Mouse (Mus musculus) kidney, adult 8-10 months (tissue): ENCODE results near the gene Fer.

Source experiments
- DNase-seq, 2 experiments: peaks; one replicate each; pipeline ENCODE4 v3.0.0; 2022

The Fer gene

DNA sequence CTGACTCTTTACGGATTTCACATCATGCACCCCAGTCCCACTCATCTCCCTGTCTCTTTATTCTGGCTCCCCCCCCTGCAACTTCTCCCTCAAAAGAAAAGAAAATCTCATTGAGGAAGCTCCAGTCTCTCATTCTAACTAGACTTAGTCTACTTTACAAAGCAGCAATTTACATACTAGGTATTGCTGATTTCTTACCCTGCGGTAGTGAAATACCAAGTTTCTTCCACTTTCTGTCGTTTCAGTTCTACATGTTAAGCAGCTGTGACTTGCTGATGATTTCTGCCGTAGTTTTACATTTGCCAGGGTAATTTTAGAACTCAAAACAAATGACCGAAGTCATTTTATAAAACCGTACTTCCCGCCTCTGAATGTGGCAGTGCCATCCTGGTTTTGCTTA lies 8.9 kb downstream of the Fer start:
- no peak for DNase-seq

DNA sequence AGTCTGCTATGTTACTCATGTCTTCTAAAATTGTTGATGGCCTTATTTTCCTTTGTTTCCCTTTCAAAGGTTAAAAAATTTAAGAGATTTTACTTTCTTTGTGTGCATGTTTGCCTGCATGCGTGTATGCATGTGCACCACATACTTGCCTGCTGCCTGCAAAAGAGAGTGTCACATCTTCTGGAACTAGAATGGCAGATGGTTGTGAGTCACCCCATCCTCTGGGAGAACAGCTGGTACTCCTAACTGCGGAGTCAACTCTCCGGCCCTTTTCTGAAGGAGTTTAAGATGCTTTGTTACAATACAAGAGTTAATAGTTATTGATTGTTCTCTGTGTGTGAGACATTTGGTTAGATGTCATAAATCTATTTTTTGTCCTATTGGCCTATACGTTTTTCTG lies 16.0 kb downstream of the Fer start:
- DNase-seq, result no peak

DNA sequence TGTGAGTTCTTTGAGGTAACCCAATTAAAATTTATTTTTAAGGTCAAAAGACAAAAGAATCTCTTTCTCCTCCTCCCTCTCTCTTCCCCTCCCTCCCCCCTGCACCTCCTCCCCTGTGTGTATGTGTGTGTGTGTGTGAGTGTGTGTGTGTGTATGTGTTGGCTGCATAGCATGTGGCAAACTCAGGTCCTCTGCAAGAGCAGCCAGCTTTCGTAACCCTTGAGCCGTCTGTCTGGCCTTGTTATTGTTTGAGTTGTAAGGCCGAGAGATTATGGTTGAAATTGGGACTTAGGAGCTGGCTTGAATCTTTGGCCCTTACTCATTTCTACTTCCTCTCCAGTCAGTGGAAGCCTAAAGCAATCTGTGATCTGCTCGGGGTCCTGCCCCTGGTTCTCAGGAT lies 17.1 kb downstream of the Fer start:
- DNase-seq, result no peak

DNA sequence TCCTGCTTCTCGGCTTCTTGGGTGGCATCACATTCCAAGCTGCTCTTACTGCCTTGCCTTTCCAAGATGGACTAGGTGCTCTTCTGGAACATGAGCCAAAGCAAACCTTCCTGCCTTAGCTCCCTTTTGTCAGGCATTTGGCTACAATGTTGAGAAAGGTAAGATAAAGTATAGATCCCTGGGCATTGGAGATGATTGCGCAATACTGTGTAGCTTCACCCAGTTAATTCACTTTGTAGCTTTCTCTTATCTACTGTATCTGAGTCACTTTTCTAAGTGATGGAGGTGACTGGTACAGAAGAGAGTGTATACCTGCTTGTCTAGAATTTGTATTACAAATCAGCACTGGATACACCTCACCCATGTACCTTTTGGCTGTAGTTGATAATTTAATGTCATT lies 24.1 kb downstream of the Fer start:
- no peak for DNase-seq

DNA sequence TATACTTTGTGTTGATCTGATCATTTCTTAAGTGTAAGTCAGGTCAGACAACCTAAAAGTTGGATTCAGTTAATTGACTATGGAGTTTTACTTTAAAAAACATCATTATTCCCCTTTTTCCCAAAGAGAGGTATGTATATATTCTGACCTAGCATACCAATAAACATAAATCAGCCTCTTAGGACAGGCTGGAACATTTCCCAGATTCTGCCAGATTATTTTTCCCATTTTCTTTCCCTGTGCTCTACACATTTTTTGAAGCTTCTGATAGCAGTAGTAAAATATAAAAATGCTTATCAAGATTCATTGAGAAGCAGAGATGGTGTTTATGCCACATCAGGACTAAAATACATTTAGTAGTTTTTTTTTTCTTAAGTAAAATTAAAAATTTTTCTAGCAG lies 27.7 kb downstream of the Fer start:
- no peak for DNase-seq

DNA sequence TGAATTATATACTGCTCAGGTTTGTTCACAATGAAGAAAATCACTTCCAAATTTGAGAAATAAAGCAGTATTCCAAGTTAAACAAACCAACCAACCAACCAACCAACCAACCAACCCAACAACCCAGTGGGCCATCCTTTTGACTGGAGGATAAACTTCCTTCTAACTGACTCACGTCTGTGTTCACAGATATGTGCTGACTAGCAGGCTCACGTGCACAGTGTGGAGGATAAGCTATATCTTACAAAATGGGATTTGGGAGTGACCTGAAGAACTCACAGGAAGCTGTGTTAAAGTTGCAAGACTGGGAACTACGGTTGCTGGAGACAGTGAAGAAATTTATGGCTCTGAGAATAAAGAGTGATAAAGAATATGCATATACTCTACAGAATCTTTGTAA lies 33.0 kb downstream of the Fer start:
- no peak for DNase-seq

DNA sequence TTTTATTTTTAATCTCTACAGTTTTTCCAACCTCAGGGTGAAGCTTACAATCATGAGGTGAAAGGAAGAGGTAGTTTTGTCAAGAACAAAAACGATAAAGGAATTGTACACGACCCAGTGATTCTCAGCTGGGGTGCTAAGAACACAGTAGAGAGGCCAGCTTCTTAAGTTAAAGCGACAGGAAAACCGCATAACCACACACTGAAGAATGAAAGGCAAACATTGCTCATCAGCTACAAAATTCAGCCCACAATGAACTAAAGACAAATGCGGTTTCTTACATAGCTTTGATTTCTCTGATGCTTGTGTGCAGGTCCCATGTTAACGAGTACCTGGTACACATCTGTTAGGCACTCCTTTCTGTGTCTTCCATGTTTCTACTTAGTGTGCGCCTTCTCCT lies 34.2 kb downstream of the Fer start:
- no peak for DNase-seq

DNA sequence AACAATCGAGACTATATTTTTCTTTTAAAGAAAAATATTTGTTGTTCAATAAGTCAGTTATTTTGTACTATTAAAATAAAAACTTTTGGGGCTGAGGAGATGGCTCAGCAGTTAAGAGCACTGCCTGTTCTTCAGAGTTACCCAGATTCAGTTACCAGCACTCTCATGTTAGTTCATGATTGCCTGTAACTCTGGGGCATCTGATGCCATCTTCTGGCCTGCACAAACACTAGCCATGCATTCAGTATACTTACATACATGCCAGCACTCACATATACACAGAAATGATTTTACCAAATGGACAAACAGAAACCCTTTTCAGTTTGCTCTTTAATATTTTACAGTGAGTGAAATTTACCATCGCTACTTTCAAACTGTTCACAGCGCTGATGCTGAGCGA lies 46.4 kb downstream of the Fer start:
- no peak for DNase-seq

DNA sequence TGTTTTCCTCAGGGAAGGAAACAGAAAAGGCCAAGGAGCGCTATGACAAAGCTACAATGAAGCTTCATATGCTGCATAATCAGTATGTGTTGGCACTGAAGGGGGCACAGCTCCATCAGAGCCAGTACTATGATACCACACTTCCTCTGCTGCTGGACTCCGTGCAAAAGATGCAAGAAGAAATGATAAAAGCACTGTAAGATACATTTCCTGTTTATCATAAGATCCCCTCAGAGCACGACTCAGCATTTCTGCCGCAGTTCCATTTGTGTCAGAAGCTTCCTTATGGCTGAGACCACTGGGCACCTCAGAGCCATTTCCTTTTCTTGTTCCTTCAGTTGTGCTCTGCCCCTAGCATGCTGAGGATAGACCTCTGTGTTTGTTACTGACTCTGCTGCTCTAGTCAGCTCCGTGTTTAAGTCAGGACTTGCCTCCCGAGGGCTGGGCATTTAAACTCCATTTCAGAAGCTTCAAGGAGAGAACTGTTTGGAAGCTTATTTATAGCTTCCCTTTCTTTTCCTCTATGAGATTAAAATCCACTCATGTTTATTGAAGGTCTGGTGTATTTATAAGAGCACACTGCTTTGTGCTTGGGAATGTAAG lies 58.8 kb downstream of the Fer start:
- DNase-seq, result no peak

DNA sequence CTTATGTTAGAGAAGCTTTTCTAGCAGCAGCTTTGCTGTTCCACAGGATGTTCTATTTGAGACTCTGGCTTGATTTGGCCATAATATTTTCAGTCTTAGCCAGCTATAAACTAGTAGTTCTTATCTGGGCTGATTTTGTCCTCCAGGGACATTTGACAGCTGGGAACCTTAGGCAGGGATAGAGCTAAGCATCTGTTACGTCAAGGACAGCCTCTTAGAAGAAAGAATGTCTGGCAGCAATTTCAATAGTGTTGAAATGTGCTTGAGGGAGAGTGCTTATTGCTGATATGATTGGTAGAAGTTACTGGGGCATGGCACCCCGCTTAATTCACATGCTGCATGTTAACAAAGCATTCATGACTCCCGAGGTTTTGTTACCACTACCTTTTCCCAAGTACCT lies 62.7 kb downstream of the Fer start:
- no peak for DNase-seq

DNA sequence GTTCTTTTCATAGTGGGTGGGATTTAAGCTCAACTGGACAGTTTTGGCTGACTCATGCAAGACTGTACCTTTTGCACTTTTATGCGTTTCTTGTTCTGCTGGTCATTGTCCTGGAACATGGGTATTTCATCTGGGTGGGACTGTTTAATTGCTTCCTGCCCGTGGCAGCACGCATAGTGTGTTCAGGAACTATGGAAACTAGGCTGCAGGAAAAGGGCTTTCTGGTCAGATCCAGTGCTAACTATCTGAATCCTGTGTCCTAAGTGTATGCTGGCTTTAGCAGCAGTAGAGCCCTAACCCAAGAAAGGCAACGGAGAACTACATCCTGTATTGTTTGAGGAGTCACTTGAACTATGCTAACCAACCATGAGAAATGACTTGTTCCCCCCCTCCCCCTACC lies 67.8 kb downstream of the Fer start:
- DNase-seq, result no peak

DNA sequence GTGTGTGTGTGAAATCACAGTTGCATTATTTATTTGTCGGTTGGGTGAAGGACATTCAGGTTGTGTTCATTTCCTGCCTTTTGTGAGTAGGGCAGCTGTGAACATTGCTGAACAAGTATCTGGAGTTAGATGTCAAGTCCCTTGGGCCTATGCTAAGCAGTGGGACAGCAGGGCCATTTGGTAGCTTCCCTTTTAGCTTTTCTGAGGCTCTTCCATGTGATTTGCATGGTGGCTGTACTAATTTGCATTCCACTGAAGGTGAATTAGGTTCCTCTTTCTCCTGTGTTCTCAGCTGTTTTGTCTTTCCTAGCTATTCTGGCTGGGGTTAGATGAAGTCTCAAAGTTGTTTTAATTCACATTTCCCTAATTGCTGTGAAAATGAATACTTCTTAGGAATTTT lies 68.7 kb downstream of the Fer start:
- no peak for DNase-seq

DNA sequence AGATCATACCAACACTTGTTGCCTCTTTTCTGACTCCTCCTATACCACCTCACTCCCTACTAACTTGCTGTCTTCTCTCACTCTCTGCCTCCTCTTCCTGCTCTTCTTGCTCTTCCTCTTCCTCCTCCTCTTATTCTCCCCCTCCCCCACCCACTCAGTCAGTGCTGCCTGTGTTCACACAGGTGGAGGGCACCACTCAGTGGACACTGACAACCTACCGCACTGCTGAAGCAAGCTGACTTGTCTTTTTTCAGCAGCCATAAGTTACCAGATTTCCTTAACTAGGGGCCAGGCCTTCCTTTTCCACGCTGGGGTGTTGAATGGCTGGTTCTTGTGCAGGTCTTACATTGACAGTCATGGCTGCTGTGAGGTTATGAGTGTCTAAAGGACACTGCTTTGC lies 72.5 kb downstream of the Fer start:
- DNase-seq, result no peak

DNA sequence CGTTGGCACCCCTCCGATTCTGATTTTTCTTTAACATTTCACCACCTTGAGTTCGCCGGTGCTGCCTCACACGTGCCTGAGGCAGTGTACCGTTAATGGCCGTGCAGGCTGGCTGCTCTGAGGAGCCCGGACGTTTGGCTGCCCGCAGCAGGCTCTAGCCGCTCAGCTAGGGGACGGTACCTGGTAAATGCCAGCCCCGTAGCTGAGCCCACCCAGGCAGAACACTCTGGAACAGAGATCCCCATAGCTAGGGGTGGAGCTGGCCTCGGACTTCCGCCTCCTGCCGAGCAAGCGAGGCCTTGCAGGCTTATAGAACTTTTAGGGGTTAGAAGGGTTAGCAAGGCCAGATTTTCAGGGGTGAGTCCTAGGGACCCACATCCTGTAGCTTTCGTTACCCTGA lies 75.0 kb downstream of the Fer start:
- DNase-seq, result peak; percentile 22 to 28

DNA sequence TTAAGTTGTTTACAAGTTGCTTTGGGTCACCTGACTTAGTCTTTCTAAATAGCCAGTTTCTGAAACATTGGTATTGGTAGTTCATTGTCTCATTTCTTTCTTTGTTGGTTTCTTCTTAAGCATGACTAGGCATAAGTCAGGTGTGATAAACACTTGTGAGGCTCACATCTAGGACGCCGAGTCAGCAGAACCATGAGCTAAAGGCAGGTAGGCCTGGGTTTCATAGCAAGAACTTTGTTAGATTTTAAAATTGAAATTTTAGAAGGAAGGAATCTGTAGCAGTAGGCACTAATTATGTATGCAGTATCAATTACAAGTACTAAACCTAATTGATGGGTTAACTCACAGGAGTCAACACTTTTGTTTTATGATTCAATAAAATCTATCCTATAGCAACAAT lies 83.9 kb downstream of the Fer start:
- DNase-seq, result no peak

DNA sequence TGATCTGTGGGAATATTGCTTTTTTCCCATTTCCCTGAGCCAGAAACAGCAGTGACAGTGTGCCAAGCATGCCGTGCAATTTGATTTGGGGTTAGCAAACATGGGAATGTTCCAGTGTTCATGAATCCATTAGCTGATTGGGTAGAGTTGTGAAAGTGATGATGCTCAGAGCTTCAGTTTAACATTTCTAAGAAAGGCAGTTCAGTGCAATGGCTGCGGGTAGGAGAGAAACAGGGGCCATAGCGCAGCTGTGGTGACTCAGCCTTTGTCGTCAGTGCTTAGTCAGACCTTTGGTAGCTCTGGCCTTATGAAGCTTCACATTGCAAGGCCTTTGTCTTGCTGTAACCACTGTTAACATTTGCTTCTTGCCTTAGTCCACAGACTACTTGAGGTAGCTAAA lies 85.9 kb downstream of the Fer start:
- no peak for DNase-seq

DNA sequence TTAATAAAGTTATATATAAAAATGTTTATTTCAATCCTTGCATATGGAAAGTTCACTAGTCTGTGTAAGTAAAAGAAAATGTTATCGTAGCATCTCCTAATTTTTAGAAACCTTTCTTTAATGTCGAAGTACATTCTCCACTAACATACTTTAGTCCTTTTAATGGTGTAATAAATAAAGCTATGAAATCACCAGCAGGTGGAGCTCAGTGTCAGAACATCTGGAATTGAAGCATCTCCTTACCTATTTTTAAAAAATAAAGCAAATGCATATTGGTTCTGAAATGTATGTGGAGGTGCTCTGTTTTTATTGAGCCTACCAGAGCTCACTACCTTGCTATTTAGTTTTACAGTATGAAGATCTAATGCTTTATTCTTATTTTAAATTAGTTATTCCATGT lies 88.6 kb downstream of the Fer start:
- no peak for DNase-seq

DNA sequence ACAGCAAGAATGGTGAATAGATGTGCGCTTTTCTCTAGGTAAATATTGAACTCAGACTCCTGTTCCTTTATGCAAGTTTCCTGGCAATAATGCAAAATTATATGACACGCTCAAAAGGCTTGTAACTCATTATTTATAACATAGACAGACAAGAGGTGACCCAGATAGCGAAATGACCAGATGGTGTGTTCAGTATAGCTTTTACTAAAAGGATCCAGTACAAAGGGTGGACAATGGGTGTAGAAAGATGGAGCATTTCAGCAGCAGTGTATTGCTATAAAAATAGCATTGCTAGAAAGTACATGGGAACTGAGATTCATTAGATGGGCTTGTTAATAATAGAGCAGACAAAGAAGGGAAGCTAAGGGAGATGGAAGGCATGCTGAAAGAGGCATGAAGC lies 104.2 kb downstream of the Fer start:
- no peak for DNase-seq

DNA sequence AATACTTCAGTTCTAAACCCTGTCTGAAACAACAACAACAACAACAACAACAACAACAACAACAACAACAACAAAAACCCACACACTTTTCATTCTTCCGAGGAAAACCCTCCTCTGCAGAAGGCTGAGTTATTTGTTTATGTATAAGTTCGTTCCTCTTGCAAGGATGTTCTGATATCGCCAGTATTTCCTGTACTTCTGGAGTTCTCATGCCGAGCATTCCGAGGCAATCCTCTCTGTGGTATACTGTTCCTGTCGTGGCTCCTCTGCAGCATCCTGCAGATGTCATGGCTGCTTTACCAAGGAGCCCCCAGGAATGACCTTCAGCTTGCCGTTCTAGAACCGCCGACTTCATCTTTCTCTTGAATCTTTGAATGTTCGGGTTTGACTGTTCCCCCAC lies 106.6 kb downstream of the Fer start:
- DNase-seq, result no peak

DNA sequence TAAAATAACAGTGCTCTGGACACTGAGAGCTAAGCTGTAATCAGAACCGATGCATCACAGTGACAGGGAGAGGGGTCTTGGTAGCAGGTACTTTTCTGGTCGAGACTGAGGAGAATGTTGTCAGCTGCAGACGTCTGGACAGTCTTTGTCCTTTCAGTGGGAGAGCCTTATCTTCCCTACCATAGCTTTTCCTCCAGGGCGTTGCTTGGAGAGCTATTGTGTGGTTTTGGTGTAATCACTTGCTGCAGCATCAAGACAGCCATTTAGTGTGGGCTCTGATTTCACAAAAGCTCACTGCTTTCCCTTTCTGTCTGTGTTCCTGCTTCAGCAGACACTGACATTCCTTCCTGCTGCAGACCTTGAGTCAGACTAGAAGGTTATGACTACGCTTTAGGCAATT lies 107.4 kb downstream of the Fer start:
- DNase-seq, result no peak

DNA sequence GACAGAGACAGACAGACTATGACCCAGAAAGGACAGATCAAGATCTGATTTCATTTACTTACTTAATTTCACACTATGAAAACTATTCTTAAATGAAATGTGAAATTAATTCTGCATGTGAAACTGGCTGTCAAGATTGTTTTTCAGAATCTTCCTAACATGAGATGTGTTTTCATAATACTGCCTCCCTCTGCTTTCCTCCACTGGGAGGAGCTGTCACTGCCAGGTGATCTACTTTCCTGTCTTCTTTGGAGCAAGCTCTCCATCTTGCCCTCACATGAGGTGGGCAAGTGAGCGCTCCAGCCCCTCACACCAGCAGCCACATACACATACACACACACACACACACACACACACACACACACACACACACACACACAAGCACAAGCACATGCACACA lies 108.1 kb downstream of the Fer start:
- no peak for DNase-seq

DNA sequence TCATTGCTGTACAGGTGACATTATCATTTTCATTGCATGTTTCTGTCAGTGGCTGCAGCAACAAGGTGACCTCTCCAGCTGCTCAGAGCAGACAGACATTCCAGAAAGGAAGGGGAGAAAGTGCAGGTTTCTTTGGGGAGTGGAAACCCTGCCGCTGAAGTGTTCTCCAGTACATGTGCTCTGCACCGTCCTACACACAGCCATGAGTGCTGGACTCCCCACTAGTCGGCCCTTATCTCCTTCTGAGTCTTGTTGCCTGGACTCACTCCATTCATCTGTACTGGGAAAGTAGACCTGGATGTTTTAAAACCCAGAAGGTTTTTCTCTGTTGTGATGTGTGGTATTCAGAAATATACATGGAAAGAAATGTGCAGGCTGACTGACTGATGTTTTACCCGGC lies 109.3 kb downstream of the Fer start:
- no peak for DNase-seq

DNA sequence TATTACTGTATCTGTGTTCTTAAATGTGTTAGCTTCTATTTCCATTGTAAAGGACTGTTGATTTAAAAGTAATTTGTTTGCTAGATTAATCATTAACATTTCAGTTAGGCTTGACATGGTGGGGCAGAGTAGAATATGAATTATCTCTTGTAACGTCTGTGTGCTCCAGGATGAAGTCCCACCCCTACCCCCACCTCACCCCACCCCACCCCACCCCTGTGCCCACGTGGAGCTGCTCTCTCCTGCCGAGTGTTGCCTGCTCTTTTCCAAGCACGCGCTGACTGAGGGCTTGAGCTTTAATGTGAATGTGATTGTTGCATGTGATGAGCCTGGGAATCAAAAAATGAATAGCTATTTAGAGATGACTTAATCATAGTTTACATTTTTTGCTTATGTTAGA lies 110.9 kb downstream of the Fer start:
- DNase-seq, result no peak

DNA sequence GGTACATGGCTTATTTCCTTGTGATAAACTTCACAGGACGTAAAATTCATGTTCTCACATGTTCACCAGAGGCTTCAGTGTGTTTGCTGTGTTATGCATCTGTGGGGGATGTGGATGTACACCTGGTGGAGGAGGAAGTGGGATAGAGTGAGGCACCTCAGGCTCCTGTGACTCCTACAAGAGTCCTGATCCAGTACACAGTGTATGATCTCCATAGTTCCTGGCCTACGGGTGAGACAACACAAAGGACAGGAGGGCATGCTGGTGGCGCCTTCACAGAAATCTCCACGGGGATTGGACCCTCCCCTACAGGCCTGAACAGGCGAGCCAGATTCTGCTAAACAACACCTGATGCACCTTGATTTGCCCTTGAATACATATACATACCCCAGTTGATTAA lies 111.4 kb downstream of the Fer start:
- DNase-seq, result no peak

DNA sequence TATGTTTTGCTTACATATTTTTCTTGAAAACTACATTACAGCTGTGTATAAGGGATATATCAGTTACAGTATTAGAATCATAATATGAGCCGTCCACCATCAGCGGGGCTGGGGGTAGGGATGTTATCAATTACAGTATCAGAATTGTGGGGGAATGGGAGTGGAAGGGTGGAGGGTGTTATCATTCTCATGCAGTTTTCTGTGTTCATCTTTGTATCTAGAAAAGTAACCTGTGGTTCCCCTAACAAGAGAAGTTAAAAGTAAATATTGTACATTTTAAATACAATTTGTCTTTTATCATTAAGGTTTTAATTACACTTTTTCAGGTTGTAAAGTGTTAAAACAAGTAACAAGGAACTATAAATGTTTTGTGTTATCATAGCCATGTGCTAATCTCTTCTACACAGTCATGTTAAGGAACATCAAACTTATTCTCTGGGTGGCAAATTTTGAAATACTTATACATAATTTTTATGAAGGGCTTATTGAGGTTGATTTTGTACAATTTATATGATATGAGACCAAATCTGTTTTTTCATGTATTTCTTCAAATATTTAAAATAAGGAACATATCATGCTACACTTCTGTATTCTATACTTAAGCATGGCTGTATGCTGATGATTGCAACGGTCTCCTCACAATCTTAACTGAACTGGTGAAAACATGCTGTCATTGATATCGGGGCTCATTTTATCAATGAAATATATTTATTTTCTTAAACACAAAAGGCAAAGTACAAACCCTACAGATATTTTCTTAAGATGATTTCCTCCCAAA lies 116.1 kb downstream of the Fer start:
- no peak for DNase-seq
